Mouse (Mus musculus): ENCODE results near the gene Fam171a2. TPM values are rescaled to one million over a fixed set of nuclear protein-coding genes. Genes with fewer than 3 reads are reported as not detected.

Gene Fam171a2
- polyA plus RNA-seq, 1 experiment = 0.65 TPM

GRCm38 (mm10) chr11:102443740-102444139 lies 3.7 kb downstream of the Fam171a2 start:
- Histone ChIP-seq H3K4me3 (replicated peaks; ENCODE audit: control insufficient read depth, low read depth, low read length) (no peak overlapping the region), H3K27ac (ENCODE audit: control insufficient read depth, insufficient read depth, low read depth, low read length, poor library complexity) (no peak overlapping the region), H3K4me1 (ENCODE audit: control insufficient read depth, insufficient read depth, low read length) (no peaks in the 10 kb centered on the region; the same call in 1 of the 2 replicates)
- 74% methylated on average over 12 of the region's 12 CpGs for WGBS
- TF ChIP-seq POLR2A (IDR thresholded peaks at IDR 0.05; ENCODE audit: borderline replicate concordance, control insufficient read depth, low read depth, low read length) = no peak
- no peak for TF ChIP-seq CTCF (IDR thresholded peaks at IDR 0.05; ENCODE audit: control insufficient read depth, insufficient read depth, low read length)

GRCm38 (mm10) chr11:102442089-102442488 lies 5.4 kb downstream of the Fam171a2 start:
- Histone ChIP-seq H3K27ac (ENCODE audit: control insufficient read depth, insufficient read depth, low read depth, low read length, poor library complexity) (no peak overlapping the region), H3K4me3 (replicated peaks; ENCODE audit: control insufficient read depth, low read depth, low read length) (no peak overlapping the region), H3K4me1 (ENCODE audit: control insufficient read depth, insufficient read depth, low read length) (no peaks in the 10 kb centered on the region; the same call in 1 of the 2 replicates)
- TF ChIP-seq CTCF (IDR thresholded peaks at IDR 0.05; ENCODE audit: control insufficient read depth, insufficient read depth, low read length) = no peak
- TF ChIP-seq POLR2A (IDR thresholded peaks at IDR 0.05; ENCODE audit: borderline replicate concordance, control insufficient read depth, low read depth, low read length) = no peak
- WGBS = 82% methylated on average over 6 of the region's 6 CpGs

GRCm38 (mm10) chr11:102441434-102441833 lies 6.0 kb downstream of the Fam171a2 start:
- no peak for TF ChIP-seq CTCF (IDR thresholded peaks at IDR 0.05; ENCODE audit: control insufficient read depth, insufficient read depth, low read length)
- TF ChIP-seq POLR2A (IDR thresholded peaks at IDR 0.05; ENCODE audit: borderline replicate concordance, control insufficient read depth, low read depth, low read length) = no peak
- H3K4me3 ChIP-seq (replicated peaks; ENCODE audit: control insufficient read depth, low read depth, low read length) = no peak overlapping the region
- WGBS = 86% methylated on average over 3 of the region's 3 CpGs

GRCm38 (mm10) chr11:102440255-102440654 lies 7.2 kb downstream of the Fam171a2 start:
- no peak for TF ChIP-seq CTCF (IDR thresholded peaks at IDR 0.05; ENCODE audit: control insufficient read depth, insufficient read depth, low read length)
- no peak for TF ChIP-seq POLR2A (IDR thresholded peaks at IDR 0.05; ENCODE audit: borderline replicate concordance, control insufficient read depth, low read depth, low read length)
- no peaks in the 10 kb centered on the region; the same call in 1 of the 2 replicates for H3K4me1 ChIP-seq (ENCODE audit: control insufficient read depth, insufficient read depth, low read length)
- WGBS = 80% methylated on average over 8 of the region's 8 CpGs
- no peak overlapping the region for H3K27ac ChIP-seq (ENCODE audit: control insufficient read depth, insufficient read depth, low read depth, low read length, poor library complexity)
- no peak overlapping the region for H3K4me3 ChIP-seq (replicated peaks; ENCODE audit: control insufficient read depth, low read depth, low read length)

More at GRCm38 (mm10) chr11:102441434-102441833, 6.0 kb downstream of the Fam171a2 start:
- Histone ChIP-seq H3K4me1 (ENCODE audit: control insufficient read depth, insufficient read depth, low read length) (no peaks in the 10 kb centered on the region; the same call in 1 of the 2 replicates), H3K27ac (ENCODE audit: control insufficient read depth, insufficient read depth, low read depth, low read length, poor library complexity) (no peak overlapping the region)

GRCm38 (mm10) chr11:102439093-102440082 lies 8.1 kb downstream of the Fam171a2 start:
- H3K27ac ChIP-seq (ENCODE audit: control insufficient read depth, insufficient read depth, low read depth, low read length, poor library complexity) = no peak overlapping the region
- H3K4me3 ChIP-seq (replicated peaks; ENCODE audit: control insufficient read depth, low read depth, low read length) = no peak overlapping the region
- TF ChIP-seq POLR2A (IDR thresholded peaks at IDR 0.05; ENCODE audit: borderline replicate concordance, control insufficient read depth, low read depth, low read length) = no peak
- TF ChIP-seq CTCF (IDR thresholded peaks at IDR 0.05; ENCODE audit: control insufficient read depth, insufficient read depth, low read length) = no peak
- 84% methylated on average over 14 of the region's 14 CpGs for WGBS
- no peaks in the 10 kb centered on the region for H3K4me1 ChIP-seq (ENCODE audit: control insufficient read depth, insufficient read depth, low read length)

GRCm38 (mm10) chr11:102438212-102439092 lies 9.0 kb downstream of the Fam171a2 start:
- Histone ChIP-seq H3K4me1 (ENCODE audit: control insufficient read depth, insufficient read depth, low read length) (peaks cover 3% of the 10 kb centered on the region; the same call in 1 of the 2 replicates), H3K4me3 (replicated peaks; ENCODE audit: control insufficient read depth, low read depth, low read length) (peak overlapping the region; percentile 49), H3K27ac (ENCODE audit: control insufficient read depth, insufficient read depth, low read depth, low read length, poor library complexity) (no peak overlapping the region; the same call in 1 of the 2 replicates)
- TF ChIP-seq POLR2A (IDR thresholded peaks at IDR 0.05; ENCODE audit: borderline replicate concordance, control insufficient read depth, low read depth, low read length) (no peak), CTCF (IDR thresholded peaks at IDR 0.05; ENCODE audit: control insufficient read depth, insufficient read depth, low read length) (peak; percentile 72)
- 47% methylated on average over 77 of the region's 77 CpGs for WGBS

GRCm38 (mm10) chr11:102437120-102438061 lies 10.1 kb downstream of the Fam171a2 start:
- peak; percentile 31; the same call in 1 of the 2 replicates for TF ChIP-seq CTCF (IDR thresholded peaks at IDR 0.05; ENCODE audit: control insufficient read depth, insufficient read depth, low read length)
- TF ChIP-seq POLR2A (IDR thresholded peaks at IDR 0.05; ENCODE audit: borderline replicate concordance, control insufficient read depth, low read depth, low read length) = no peak
- Histone ChIP-seq H3K27ac (ENCODE audit: control insufficient read depth, insufficient read depth, low read depth, low read length, poor library complexity) (no peak overlapping the region; the same call in 1 of the 2 replicates), H3K4me3 (replicated peaks; ENCODE audit: control insufficient read depth, low read depth, low read length) (peak overlapping the region; percentile 39), H3K4me1 (ENCODE audit: control insufficient read depth, insufficient read depth, low read length) (peaks cover 9% of the 10 kb centered on the region; the same call in 1 of the 2 replicates)
- 55% methylated on average over 87 of the region's 87 CpGs for WGBS

Measured in bone marrow, adult 2 months (tissue).